Mouse (Mus musculus): Measurements from ENCODE around the gene Tprg.

The Tprg gene

DNA sequence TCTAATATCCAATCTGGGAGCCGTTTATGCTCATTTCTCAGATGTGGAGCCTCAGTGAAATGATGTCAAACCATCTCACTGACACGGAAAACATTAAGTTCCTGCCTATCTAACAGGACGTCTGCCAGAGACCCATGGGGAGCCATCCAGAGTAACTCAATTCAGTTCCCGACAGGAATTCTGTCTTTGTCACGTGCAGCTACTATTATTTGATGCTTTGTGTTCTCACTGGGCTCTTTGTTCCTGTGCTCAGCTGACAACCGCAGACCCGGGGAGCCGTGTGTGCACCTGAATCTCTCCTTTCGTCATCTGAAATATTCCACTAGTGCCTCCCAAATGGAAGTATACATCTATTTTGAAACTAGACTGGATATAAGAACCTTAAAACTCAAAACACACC is 138.3 kb downstream of the Tprg start:
- DNase-seq (ENCODE audit: extremely low read depth, low read depth, low spot score), result no peak

- DNase-seq (ENCODE audit: extremely low read depth, low read depth, low spot score), result peak; percentile 74
Measured at GRCm38 (mm10) chr16:25425376-25425775, 138.8 kb downstream of the Tprg start.

DNA sequence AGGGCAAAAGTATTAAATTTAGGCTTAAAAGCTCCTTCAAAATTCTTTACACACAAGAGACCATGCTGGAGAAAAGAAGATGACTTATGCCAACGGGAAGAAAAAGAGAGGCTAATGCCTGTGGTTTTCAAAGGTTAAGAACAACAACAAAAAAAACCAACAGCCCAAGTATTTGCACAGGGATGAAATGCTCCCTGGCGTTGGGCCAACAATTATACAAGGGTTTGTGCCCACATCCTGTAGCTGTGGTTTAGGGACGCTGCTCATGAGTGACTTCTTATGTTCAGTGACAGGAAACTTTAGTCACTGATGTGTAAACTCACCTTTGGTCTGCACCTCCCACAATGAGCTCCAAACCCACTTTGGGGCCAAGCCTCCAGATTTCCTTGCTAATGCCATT is 139.6 kb downstream of the Tprg start:
- DNase-seq (ENCODE audit: extremely low read depth, low read depth, low spot score), result no peak

DNA sequence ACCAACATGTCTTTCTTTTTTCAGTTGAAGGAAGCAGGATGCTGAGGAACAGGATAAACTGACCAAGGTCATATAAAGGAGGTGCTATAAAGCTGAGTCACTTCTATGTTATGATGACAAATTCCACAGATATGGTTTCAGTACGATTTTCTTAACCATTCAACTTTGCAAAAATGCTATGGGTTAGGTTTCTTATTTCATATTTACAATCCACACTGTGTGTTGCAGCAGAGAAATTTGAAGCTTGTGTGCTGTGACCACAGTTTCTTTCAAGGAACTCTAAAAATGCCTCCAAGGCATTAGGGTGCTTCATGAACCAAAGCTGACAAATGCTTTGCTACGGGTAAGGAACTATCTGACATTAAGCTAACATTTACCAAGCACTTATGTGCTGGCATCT is 153.4 kb downstream of the Tprg start:
- DNase-seq (ENCODE audit: extremely low read depth, low read depth, low spot score), result no peak

- DNase-seq (ENCODE audit: extremely low read depth, low read depth, low spot score), result no peak
Measured at GRCm38 (mm10) chr16:25445580-25445979, 159.0 kb downstream of the Tprg start.

GRCm38 (mm10) chr16:25451511-25451910 is 164.9 kb downstream of the Tprg start:
- no peak for DNase-seq (ENCODE audit: extremely low read depth, low read depth, low spot score)

GRCm38 (mm10) chr16:25464732-25465131 is 178.1 kb downstream of the Tprg start:
- DNase-seq (ENCODE audit: extremely low read depth, low read depth, low spot score), result no peak

- no peak for DNase-seq (ENCODE audit: extremely low read depth, low read depth, low spot score)
Measured at GRCm38 (mm10) chr16:25465435-25466139, 179.0 kb downstream of the Tprg start.

GRCm38 (mm10) chr16:25468040-25468439 is 181.4 kb downstream of the Tprg start:
- DNase-seq (ENCODE audit: extremely low read depth, low read depth, low spot score), result no peak

GRCm38 (mm10) chr16:25468662-25469061 is 182.0 kb downstream of the Tprg start:
- no peak for DNase-seq (ENCODE audit: extremely low read depth, low read depth, low spot score)
